Mouse (Mus musculus): ENCODE data around the gene Scpep1.
"Not testable (repeated sequence)": the region's sequence is repeated elsewhere in the genome, so short reads cannot be mapped to it uniquely, and the experiment has no call there.

Scpep1 gene

DNA sequence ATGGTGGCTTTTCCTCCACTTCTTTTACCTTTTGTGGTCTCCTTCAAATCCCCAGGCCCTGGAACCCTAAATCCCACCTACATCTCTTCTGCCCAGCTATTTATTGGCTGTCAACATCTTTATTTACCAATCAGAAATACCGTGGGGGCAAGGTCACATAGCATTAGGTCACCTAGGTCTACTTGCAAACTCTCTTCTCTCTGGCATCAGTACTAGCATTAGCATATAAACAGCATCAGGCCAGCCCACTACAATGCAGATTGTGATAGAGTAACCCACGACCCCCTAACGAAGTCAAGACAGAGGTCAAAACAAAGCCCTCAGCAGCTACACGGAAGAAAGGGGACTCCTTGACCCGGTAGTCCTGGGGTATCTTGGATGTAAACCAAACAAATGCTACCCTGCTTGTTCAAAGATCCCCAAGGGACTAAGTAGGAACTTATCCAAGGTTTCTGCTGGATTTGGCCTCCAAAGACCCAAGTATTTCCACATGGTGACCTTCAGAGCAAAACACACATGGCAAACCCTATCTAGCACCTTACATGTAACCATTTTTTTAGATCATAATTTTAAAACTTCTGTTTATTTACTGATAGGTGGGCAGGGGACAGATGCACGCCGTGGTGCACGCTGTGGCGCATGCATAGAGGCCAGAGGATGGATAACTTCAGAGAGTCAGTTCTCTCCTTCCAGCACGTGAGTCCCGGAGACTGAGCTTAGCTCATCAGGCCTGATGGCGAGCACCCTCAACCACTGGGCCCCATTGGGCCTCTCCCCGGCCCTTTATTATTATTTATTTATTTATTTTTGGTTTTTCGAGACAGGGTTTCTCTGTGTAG, 23.4 kb downstream of the Scpep1 start:
- DNase-seq (ENCODE audit: extremely low spot score, low read depth, low spot score): no peak

GRCm38 (mm10) chr11:88926566-88926965, 28.7 kb downstream of the Scpep1 start:
- DNase-seq (ENCODE audit: extremely low spot score, low read depth, low spot score): no peak

DNA sequence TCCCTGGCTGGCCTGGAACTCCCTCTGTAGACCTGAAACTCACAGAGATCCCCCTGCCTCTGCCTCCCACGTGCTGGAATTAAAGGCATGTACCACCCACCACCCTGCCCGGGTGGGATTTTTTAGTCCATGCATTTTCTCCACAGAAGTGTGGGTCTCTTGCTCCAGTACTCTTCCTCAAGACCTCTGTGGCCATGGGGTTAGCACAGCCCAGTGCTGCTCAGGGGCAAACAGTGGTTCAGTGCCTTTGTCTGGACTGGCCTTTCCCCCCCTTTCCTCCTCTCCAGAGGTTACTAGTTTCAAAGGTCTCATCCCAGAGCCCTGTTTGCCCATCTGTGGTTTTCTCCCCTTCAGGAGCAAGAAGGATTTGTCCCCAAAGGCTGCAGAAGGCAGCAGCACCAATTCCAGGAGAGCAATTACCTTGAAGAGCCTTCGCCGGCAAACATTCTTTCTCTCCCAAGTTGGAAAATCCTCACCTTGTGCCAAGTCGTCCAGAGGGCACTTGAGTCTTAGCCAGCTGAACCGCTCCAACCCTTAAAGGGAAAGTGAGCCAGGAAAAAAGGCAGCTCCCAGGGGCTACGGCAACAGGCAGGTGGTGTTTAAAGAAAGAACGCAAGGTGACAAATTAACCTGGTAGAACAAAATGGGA, 45.8 kb downstream of the Scpep1 start:
- no peak for DNase-seq (ENCODE audit: extremely low spot score, low read depth, low spot score)

DNA sequence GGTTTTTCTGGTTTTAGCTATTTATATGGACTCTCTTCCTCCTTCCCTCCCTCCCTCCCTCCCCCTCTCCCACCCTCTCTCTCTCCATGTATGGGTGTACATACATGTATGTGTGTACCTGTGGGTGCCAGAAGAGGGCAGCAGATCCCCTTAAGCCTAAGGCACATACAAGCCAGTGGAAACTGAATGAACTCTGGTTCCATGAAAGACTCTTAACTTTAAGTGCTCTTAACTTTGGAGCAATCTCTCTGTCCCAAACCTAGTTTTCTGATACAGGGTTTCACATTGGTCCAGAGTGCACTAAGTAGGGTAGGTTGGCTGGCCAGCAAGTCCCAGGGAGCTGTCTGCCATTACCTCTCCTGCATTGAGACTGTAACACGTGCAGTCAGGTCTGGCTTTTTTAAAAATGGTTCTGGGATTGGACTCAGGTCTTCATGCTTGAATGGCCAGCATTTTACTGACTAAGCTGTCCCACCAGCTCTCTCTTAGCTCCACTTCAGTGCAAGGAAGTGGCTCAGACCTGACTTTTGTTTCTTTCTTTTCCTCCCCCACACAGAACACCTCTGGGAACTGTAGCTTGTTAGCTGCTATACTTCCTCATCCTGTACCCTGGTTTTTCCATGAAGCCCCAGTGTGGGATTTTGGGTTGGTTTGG, 46.6 kb downstream of the Scpep1 start:
- DNase-seq (ENCODE audit: extremely low spot score, low read depth, low spot score): peak; percentile 10

- no peak for DNase-seq (ENCODE audit: extremely low spot score, low read depth, low spot score)
These were observed 47.4 kb downstream of the Scpep1 start for GRCm38 (mm10) chr11:88907886-88908285.

- no peak for DNase-seq (ENCODE audit: extremely low spot score, low read depth, low spot score)
These were observed 49.6 kb downstream of the Scpep1 start for GRCm38 (mm10) chr11:88905621-88906020.

GRCm38 (mm10) chr11:88904080-88904479, 51.2 kb downstream of the Scpep1 start:
- no peak for DNase-seq (ENCODE audit: extremely low spot score, low read depth, low spot score)

DNA sequence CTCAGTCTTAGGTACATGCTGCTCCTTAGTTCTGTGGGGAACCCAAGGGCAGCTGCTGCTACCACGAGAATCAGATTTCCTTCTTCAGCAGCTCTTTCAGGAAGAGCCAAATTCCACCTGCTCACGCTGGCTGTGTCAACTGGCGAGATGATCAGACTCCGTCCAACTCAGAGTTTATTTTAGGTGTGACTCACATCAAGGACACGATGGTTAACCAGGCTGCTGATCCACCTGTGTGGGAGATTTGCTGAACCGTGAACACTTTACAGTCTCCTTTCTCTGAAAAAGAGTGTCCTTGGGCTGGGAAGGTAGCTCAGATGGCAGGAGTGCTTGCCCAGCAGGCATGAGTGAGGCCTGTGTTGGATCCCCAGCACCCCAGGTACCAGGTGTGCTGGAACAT, 52.5 kb downstream of the Scpep1 start:
- DNase-seq (ENCODE audit: extremely low spot score, low read depth, low spot score): no peak

DNA sequence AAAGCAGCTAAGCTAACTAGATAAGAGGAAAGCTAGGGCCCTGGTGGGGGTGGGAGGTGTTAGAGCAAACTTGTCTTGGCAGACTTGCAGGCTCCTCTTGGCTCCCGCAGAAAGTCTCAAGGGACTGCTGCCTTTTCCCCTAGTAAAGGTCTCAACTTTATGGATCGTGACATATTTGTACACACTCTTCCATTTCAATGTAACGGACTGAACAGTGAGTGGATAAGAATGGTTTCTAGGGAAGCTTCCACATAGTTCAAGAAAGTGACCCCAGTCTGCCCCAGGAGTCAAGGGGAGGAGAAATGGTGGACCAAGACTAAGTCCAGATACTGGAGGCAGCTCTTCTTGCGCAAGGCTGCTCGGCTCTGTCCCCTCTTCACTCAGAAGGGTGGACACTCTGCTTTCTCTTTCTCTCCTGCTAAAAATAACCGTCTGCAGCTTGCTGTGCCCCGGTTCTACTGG, 53.9 kb downstream of the Scpep1 start:
- DNase-seq (ENCODE audit: extremely low spot score, low read depth, low spot score): no peak

GRCm38 (mm10) chr11:88899561-88899960, 55.7 kb downstream of the Scpep1 start:
- DNase-seq (ENCODE audit: extremely low spot score, low read depth, low spot score): no peak

GRCm38 (mm10) chr11:88898380-88898763, 56.9 kb downstream of the Scpep1 start:
- no peak for DNase-seq (ENCODE audit: extremely low spot score, low read depth, low spot score)

DNA sequence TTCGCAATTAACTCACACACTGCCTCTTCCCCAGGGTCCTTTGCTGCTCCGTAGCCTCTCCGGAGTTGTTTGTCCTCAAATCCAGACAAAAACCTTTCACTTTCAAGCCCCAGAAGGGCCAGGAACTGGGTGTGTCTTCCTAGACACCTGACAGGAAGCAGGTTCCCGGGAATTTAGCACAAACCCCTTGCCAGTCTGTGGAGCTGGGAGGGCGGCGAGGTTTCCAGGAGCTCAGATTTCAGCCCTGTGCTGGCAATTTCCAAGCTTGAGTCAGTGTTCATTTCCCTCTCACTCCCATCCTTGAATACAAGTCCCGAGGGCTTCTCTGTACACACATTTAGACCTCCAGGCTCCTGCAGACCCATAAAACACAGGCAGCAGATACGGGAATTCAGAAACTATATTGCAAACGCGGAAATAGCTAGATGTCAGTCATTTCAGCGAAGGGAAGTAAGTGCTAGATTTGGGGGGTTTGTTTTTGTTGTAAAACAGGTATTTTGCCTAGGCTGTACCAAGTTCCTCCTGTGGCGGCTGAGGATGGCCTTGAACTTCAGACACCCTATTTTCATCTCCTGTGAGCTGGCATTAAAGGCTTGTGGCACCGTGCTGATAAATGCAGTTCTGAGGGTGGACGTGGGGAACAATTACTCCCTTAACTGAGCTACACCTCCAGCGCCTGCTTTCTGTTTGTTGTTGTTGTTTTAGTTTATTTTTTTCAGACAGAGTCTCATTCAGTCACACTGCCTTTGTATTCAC, 57.5 kb downstream of the Scpep1 start:
- peak; percentile 18 for DNase-seq (ENCODE audit: extremely low spot score, low read depth, low spot score)

DNA sequence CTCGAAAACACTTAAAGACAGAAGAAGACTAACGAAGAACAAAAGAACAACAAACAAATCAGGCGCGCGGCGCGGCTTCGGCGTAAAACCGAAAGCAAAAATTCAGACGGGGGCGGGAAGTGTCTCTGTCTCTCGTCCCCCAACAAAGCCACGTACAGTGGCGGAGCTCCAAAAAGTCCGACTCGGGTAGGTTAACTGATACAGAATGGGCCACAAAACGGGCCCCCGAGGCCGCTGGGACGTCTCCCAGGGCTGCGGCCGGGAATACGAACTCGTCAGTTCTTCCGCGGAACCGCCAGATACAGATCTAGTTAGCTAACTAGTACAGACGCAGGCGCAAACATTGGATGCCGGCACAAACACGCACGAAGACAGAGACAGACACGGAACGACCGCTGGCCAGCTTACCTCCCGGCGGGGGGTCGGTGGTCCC, 59.4 kb downstream of the Scpep1 start:
- DNase-seq (ENCODE audit: extremely low spot score, low read depth, low spot score): not testable (repeated sequence)

- not testable (repeated sequence) for DNase-seq (ENCODE audit: extremely low spot score, low read depth, low spot score)
These were observed 60.0 kb downstream of the Scpep1 start for GRCm38 (mm10) chr11:88895235-88895634.

DNA sequence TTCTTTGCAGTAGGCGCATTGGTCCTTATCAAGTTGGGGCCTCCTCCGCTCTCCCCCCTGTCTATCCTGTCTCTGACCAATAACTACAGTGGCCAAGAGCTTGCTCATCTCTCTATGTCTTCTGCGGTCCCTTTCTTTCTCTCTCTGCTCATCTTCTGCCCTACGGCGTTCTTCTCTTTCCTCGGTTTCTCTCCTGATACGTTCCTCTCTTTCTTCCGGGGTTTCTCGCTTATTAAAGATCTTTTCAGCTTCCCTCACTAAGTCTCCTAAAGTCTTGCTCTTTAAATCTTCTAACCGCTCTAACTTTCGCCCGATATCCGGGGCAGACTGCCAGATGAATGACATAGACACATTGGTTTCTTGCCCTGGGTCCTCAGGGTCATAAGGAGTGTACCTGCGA, 61.0 kb downstream of the Scpep1 start:
- not testable (repeated sequence) for DNase-seq (ENCODE audit: extremely low spot score, low read depth, low spot score)

- not testable (repeated sequence) for DNase-seq (ENCODE audit: extremely low spot score, low read depth, low spot score)
These were observed 61.8 kb downstream of the Scpep1 start for GRCm38 (mm10) chr11:88893501-88893900.

- not testable (repeated sequence) for DNase-seq (ENCODE audit: extremely low spot score, low read depth, low spot score)
These were observed 62.5 kb downstream of the Scpep1 start for GRCm38 (mm10) chr11:88892789-88893188.

- not testable (repeated sequence) for DNase-seq (ENCODE audit: extremely low spot score, low read depth, low spot score)
These were observed 63.2 kb downstream of the Scpep1 start for GRCm38 (mm10) chr11:88891921-88892561.

DNA sequence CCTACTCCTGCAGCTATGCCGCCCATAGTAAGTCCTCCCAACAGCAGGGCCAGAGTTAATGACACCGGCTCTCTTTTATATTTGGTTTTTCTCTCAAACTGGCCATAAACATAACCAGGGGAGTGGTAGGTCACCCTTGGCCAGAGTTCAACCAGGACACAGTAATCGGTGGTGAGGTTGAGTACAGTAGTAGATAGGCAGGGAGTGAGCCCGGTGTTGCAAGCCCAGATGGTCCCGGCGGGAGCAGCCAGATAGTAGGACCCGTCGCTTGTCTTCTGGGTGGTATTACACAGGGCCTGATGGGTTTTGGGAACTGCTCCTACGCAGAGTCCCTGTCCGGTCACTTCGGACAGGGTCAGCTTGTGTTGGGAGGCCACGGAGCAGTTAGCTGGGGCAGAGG, 63.8 kb downstream of the Scpep1 start:
- DNase-seq (ENCODE audit: extremely low spot score, low read depth, low spot score): not testable (repeated sequence)

GRCm38 (mm10) chr11:88890904-88891303, 64.4 kb downstream of the Scpep1 start:
- not testable (repeated sequence) for DNase-seq (ENCODE audit: extremely low spot score, low read depth, low spot score)
